Mouse (Mus musculus) intestine, embryonic 16.5 days (tissue): ENCODE measurements at regions not wholly inside any gene's neighbourhood (a gene's known extent, or its start where the extent isn't known, plus 50 kb on each side); places are given as distances from the start of the nearest gene placed in this dataset.

Experiments
- ATAC-seq: fragments of 200-750 bp; cut with Nextera tagmentation; 2 replicates; pipeline ENCODE4 v1.8.0; 2017; ENCODE audit warnings: moderate TSS enrichment, moderate library complexity
- H3K27ac ChIP-seq: fragments of 300-500 bp; sonication (generic); 2 replicates; pipeline ENCODE4 v1.5.1; 2014; ENCODE audit warnings: mild to moderate bottlenecking, low read length
- H3K27me3 ChIP-seq: fragments of 300-500 bp; sonication (generic); replicated peaks from 2 replicates; pipeline ENCODE4 v1.6.1; 2014; ENCODE audit warnings: low read length, control low read depth, mixed read lengths; ENCODE audit not compliant: control insufficient read depth, insufficient read depth
- H3K36me3 ChIP-seq: fragments of 300-500 bp; sonication (generic); 2 replicates; pipeline ENCODE4 v1.6.1; 2014; ENCODE audit warnings: low read length, control low read depth; ENCODE audit not compliant: control insufficient read depth, insufficient read depth
- H3K4me1 ChIP-seq: fragments of 300-500 bp; sonication (generic); 2 replicates; pipeline ENCODE4 v1.6.1; 2014; ENCODE audit warnings: low read length, control low read depth, mixed read lengths; ENCODE audit not compliant: control insufficient read depth, insufficient read depth
- H3K4me2 ChIP-seq: fragments of 300-500 bp; sonication (generic); 2 replicates; pipeline ENCODE4 v1.6.1; 2014; ENCODE audit warnings: low read depth, low read length, control low read depth
- H3K4me3 ChIP-seq: fragments of 300-500 bp; sonication (generic); 2 replicates; pipeline ENCODE4 v1.5.1; 2014; ENCODE audit warnings: mild to moderate bottlenecking, low read length
- H3K9ac ChIP-seq: fragments of 300-500 bp; sonication (generic); 2 replicates; pipeline ENCODE4 v1.6.1; 2014; ENCODE audit warnings: low read depth, low read length
- H3K9me3 ChIP-seq: fragments of 300-500 bp; sonication (generic); 2 replicates; pipeline ENCODE4 v1.6.1; 2016; ENCODE audit warnings: low read length, control low read depth; ENCODE audit not compliant: control insufficient read depth
- WGBS: fragments of 180-500 bp; shearing (Covaris S2); extraction: QIAGEN DNeasy Blood & Tissue Kit; methylation state at CpG from one replicate; pipeline ENCODE4 v1.1.7; 2014; 5-methylcytosine and 5-hydroxymethylcytosine counted together

- 80% methylated on average over 5 of the region's 5 CpGs for WGBS
- Histone ChIP-seq H3K4me3 (no peak overlapping the region), H3K4me1 (no peaks in the 10 kb centered on the region), H3K27me3 (no peaks in the 10 kb centered on the region), H3K4me2 (no peak overlapping the region), H3K9me3 (no peaks in the 10 kb centered on the region), H3K9ac (no peak overlapping the region), H3K27ac (no peak overlapping the region), H3K36me3 (no peaks in the 10 kb centered on the region)
- ATAC-seq: no peak
Measured at GRCm38 (mm10) chr1:118741286-118741685, 113.5 kb downstream of the Tfcp2l1 start.

GRCm38 (mm10) chr1:118748196-118748595, 120.5 kb downstream of the Tfcp2l1 start:
- H3K27me3 ChIP-seq: no peaks in the 10 kb centered on the region
- 74% methylated on average over 5 of the region's 5 CpGs for WGBS
- H3K4me2 ChIP-seq: no peak overlapping the region
- ATAC-seq: no peak
- H3K4me3 ChIP-seq: no peak overlapping the region
- H3K4me1 ChIP-seq: peaks cover 6% of the 10 kb centered on the region; the same call in 1 of the 2 replicates
- no peaks in the 10 kb centered on the region for H3K9me3 ChIP-seq
- H3K27ac ChIP-seq: no peak overlapping the region
- H3K9ac ChIP-seq: no peak overlapping the region
- no peaks in the 10 kb centered on the region for H3K36me3 ChIP-seq

GRCm38 (mm10) chr1:118752869-118753268, 125.1 kb downstream of the Tfcp2l1 start:
- 83% methylated on average over 3 of the region's 3 CpGs for WGBS
- Histone ChIP-seq H3K4me3 (no peak overlapping the region), H3K36me3 (no peaks in the 10 kb centered on the region), H3K9me3 (no peaks in the 10 kb centered on the region), H3K4me2 (no peak overlapping the region), H3K27me3 (no peaks in the 10 kb centered on the region), H3K9ac (no peak overlapping the region), H3K4me1 (0 out of 2 replicates have a peak, but pooled peaks cover 2% of the 10 kb centered on the region), H3K27ac (no peak overlapping the region)
- ATAC-seq: no peak

- H3K27me3 ChIP-seq: no peaks in the 10 kb centered on the region
- H3K4me1 ChIP-seq: 0 out of 2 replicates have a peak, but pooled peaks cover 2% of the 10 kb centered on the region
- H3K4me2 ChIP-seq: no peak overlapping the region
- peak; percentile 9; the same call in 1 of the 2 replicates for ATAC-seq
- no peak overlapping the region for H3K9ac ChIP-seq
- no peaks in the 10 kb centered on the region for H3K36me3 ChIP-seq
- H3K9me3 ChIP-seq: no peaks in the 10 kb centered on the region
- 48% methylated on average over 9 of the region's 9 CpGs for WGBS
- H3K27ac ChIP-seq: no peak overlapping the region
- no peak overlapping the region for H3K4me3 ChIP-seq
Measured at GRCm38 (mm10) chr1:118756171-118756865, 128.6 kb downstream of the Tfcp2l1 start.

GRCm38 (mm10) chr1:118757340-118758030, 129.7 kb downstream of the Tfcp2l1 start:
- no peaks in the 10 kb centered on the region for H3K36me3 ChIP-seq
- no peak overlapping the region for H3K9ac ChIP-seq
- H3K4me3 ChIP-seq: no peak overlapping the region
- ATAC-seq: peak; percentile 82
- H3K9me3 ChIP-seq: no peaks in the 10 kb centered on the region
- 0 out of 2 replicates have a peak, but pooled peaks cover 2% of the 10 kb centered on the region for H3K4me1 ChIP-seq
- H3K4me2 ChIP-seq: no peak overlapping the region
- WGBS: 56% methylated on average over 3 of the region's 4 CpGs
- H3K27me3 ChIP-seq: no peaks in the 10 kb centered on the region
- H3K27ac ChIP-seq: no peak overlapping the region

GRCm38 (mm10) chr1:118758031-118758400, 130.3 kb downstream of the Tfcp2l1 start:
- 73% methylated on average over 4 of the region's 4 CpGs for WGBS
- no peak for ATAC-seq
- H3K4me2 ChIP-seq: no peak overlapping the region
- H3K9me3 ChIP-seq: no peaks in the 10 kb centered on the region
- no peak overlapping the region for H3K4me3 ChIP-seq
- no peaks in the 10 kb centered on the region for H3K36me3 ChIP-seq
- H3K27ac ChIP-seq: no peak overlapping the region
- 0 out of 2 replicates have a peak, but pooled peaks cover 2% of the 10 kb centered on the region for H3K4me1 ChIP-seq
- H3K27me3 ChIP-seq: no peaks in the 10 kb centered on the region
- H3K9ac ChIP-seq: no peak overlapping the region

GRCm38 (mm10) chr1:118759141-118759932, 131.6 kb downstream of the Tfcp2l1 start:
- peak; percentile 49 for ATAC-seq
- no peak overlapping the region for H3K4me2 ChIP-seq
- 0 out of 2 replicates have a peak, but pooled peaks cover 2% of the 10 kb centered on the region for H3K4me1 ChIP-seq
- no peaks in the 10 kb centered on the region for H3K9me3 ChIP-seq
- H3K4me3 ChIP-seq: no peak overlapping the region
- WGBS: 28% methylated on average over 7 of the region's 7 CpGs
- no peaks in the 10 kb centered on the region for H3K27me3 ChIP-seq
- no peaks in the 10 kb centered on the region for H3K36me3 ChIP-seq
- H3K27ac ChIP-seq: no peak overlapping the region
- no peak overlapping the region for H3K9ac ChIP-seq

GRCm38 (mm10) chr1:118765525-118765924, 137.8 kb downstream of the Tfcp2l1 start:
- no peaks in the 10 kb centered on the region for H3K36me3 ChIP-seq
- 69% methylated on average over 9 of the region's 9 CpGs for WGBS
- no peaks in the 10 kb centered on the region for H3K4me1 ChIP-seq
- H3K4me3 ChIP-seq: no peak overlapping the region
- H3K9ac ChIP-seq: no peak overlapping the region
- H3K4me2 ChIP-seq: no peak overlapping the region
- no peak overlapping the region for H3K27ac ChIP-seq
- no peaks in the 10 kb centered on the region for H3K27me3 ChIP-seq
- H3K9me3 ChIP-seq: no peaks in the 10 kb centered on the region
- no peak for ATAC-seq

GRCm38 (mm10) chr1:118768831-118769230, 141.1 kb downstream of the Tfcp2l1 start:
- no peak for ATAC-seq
- WGBS: 26% methylated on average over 4 of the region's 4 CpGs
- no peaks in the 10 kb centered on the region for H3K4me1 ChIP-seq

More at GRCm38 (mm10) chr1:118768831-118769230, 141.1 kb downstream of the Tfcp2l1 start:
- no peak overlapping the region for H3K27ac ChIP-seq
- H3K9ac ChIP-seq: no peak overlapping the region
- H3K27me3 ChIP-seq: no peaks in the 10 kb centered on the region
- no peak overlapping the region for H3K4me2 ChIP-seq
- no peaks in the 10 kb centered on the region for H3K36me3 ChIP-seq
- H3K4me3 ChIP-seq: no peak overlapping the region
- no peaks in the 10 kb centered on the region for H3K9me3 ChIP-seq
